Mouse (Mus musculus): ENCODE results near the gene Wdr17.

- no peak for TF ChIP-seq POLR2A (IDR thresholded peaks at IDR 0.05; ENCODE audit: low read depth, low read length)
- no peak for TF ChIP-seq CTCF (conservative IDR thresholded peaks at IDR 0.05 in 1 of 2, IDR thresholded peaks at IDR 0.05 in 1 of 2; ENCODE audit: low read depth in 2 of 2, low read length in 2 of 2)
- no peak for TF ChIP-seq EP300 (IDR thresholded peaks at IDR 0.05; ENCODE audit: low read length)
- no peak for TF ChIP-seq MXI1 (IDR thresholded peaks at IDR 0.05; ENCODE audit: low read depth, low read length)
- no peak for TF ChIP-seq TCF12 (IDR thresholded peaks at IDR 0.05; ENCODE audit: low read depth, low read length)
- TF ChIP-seq BHLHE40 (IDR thresholded peaks at IDR 0.05; ENCODE audit: low read depth, low read length): no peak
- TF ChIP-seq GABPA (IDR thresholded peaks at IDR 0.05; ENCODE audit: insufficient replicate concordance, low read depth, low read length): no peak
- no peak for TF ChIP-seq USF1 (IDR thresholded peaks at IDR 0.05; ENCODE audit: low read depth, low read length)
- no peak for TF ChIP-seq RAD21 (IDR thresholded peaks at IDR 0.05; ENCODE audit: low read depth, low read length)
Observed at GRCm38 (mm10) chr8:54806173-54806572, 80.8 kb downstream of the Wdr17 start.

Measured in CH12.LX (cell line).